Mouse (Mus musculus): ENCODE data around the gene Mief2. TPM values are rescaled to one million over a fixed set of nuclear protein-coding genes. Genes with fewer than 3 reads are reported as not detected.

The Mief2 gene
- polyA plus RNA-seq, 1 experiment = 17.9 TPM

GRCm38 (mm10) chr11:60726601-60727391 is 1.4 kb upstream of the Mief2 start, which contains the start of gene Flii:
Gene Flii, minus strand, starts transcription at chr11:60727263.
- H3K36me3 ChIP-seq (ENCODE audit: control insufficient read depth, insufficient read depth, low read length) = no peaks in the 10 kb centered on the region
- TF ChIP-seq CTCF (conservative IDR thresholded peaks at IDR 0.05; ENCODE audit: insufficient read depth, insufficient read length, low read depth, low read length) = peak; percentile 40; the same call in 1 of the 2 replicates
- TF ChIP-seq POLR2A (IDR thresholded peaks at IDR 0.05; ENCODE audit: low read depth, low read length) = peak; percentile 36
- WGBS = under 1% methylated on average over 71 of the region's 71 CpGs
- H3K27me3 ChIP-seq (replicated peaks; ENCODE audit: control insufficient read depth, insufficient read depth, low read length) = no peaks in the 10 kb centered on the region
- peak within 1 kb of the TSS; percentile 63 for H3K4me3 ChIP-seq (ENCODE audit: insufficient read depth, low read depth, low read length)
- DNase-seq = peak; percentile 87
- H3K27ac ChIP-seq (ENCODE audit: insufficient read depth, low read depth, low read length) = peak within 1 kb of the TSS; percentile 86
- H3K4me1 ChIP-seq (ENCODE audit: control insufficient read depth, insufficient read depth, low read length) = peaks cover 5% of the 10 kb centered on the region; the same call in 1 of the 2 replicates

- H3K27me3 ChIP-seq (replicated peaks; ENCODE audit: control insufficient read depth, insufficient read depth, low read length) = no peaks in the 10 kb centered on the region
- DNase-seq = no peak
- peak overlapping the region; percentile 86 for H3K27ac ChIP-seq (ENCODE audit: insufficient read depth, low read depth, low read length)
- TF ChIP-seq CTCF (conservative IDR thresholded peaks at IDR 0.05; ENCODE audit: insufficient read depth, insufficient read length, low read depth, low read length) = no peak
- no peak for TF ChIP-seq POLR2A (IDR thresholded peaks at IDR 0.05; ENCODE audit: low read depth, low read length)
- peaks cover 5% of the 10 kb centered on the region; the same call in 1 of the 2 replicates for H3K4me1 ChIP-seq (ENCODE audit: control insufficient read depth, insufficient read depth, low read length)
- 1% methylated on average over 12 of the region's 12 CpGs for WGBS
- H3K4me3 ChIP-seq (ENCODE audit: insufficient read depth, low read depth, low read length) = peak overlapping the region; percentile 63
- H3K36me3 ChIP-seq (ENCODE audit: control insufficient read depth, insufficient read depth, low read length) = no peaks in the 10 kb centered on the region
These were observed 632 bp upstream of the Mief2 start for GRCm38 (mm10) chr11:60727392-60728140.

- H3K27ac ChIP-seq (ENCODE audit: insufficient read depth, low read depth, low read length) = peak overlapping the region; percentile 21
- no peaks in the 10 kb centered on the region for H3K36me3 ChIP-seq (ENCODE audit: control insufficient read depth, insufficient read depth, low read length)
- peaks cover 5% of the 10 kb centered on the region; the same call in 1 of the 2 replicates for H3K4me1 ChIP-seq (ENCODE audit: control insufficient read depth, insufficient read depth, low read length)
- no peaks in the 10 kb centered on the region for H3K27me3 ChIP-seq (replicated peaks; ENCODE audit: control insufficient read depth, insufficient read depth, low read length)
- DNase-seq = peak; percentile 37
- peak overlapping the region; percentile 83 for H3K4me3 ChIP-seq (ENCODE audit: insufficient read depth, low read depth, low read length)
- WGBS = 48% methylated on average over 6 of the region's 6 CpGs
- TF ChIP-seq CTCF (conservative IDR thresholded peaks at IDR 0.05; ENCODE audit: insufficient read depth, insufficient read length, low read depth, low read length) (no peak), POLR2A (IDR thresholded peaks at IDR 0.05; ENCODE audit: low read depth, low read length) (no peak)
These were observed 1.0 kb downstream of the Mief2 start for GRCm38 (mm10) chr11:60729217-60729641.

- no peak for TF ChIP-seq POLR2A (IDR thresholded peaks at IDR 0.05; ENCODE audit: low read depth, low read length)
- no peak for TF ChIP-seq CTCF (conservative IDR thresholded peaks at IDR 0.05; ENCODE audit: insufficient read depth, insufficient read length, low read depth, low read length)
- WGBS = 80% methylated on average over 9 of the region's 9 CpGs
- Histone ChIP-seq H3K4me1 (ENCODE audit: control insufficient read depth, insufficient read depth, low read length) (peaks cover 5% of the 10 kb centered on the region; the same call in 1 of the 2 replicates), H3K36me3 (ENCODE audit: control insufficient read depth, insufficient read depth, low read length) (no peaks in the 10 kb centered on the region), H3K27me3 (replicated peaks; ENCODE audit: control insufficient read depth, insufficient read depth, low read length) (no peaks in the 10 kb centered on the region), H3K27ac (ENCODE audit: insufficient read depth, low read depth, low read length) (no peak overlapping the region), H3K4me3 (ENCODE audit: insufficient read depth, low read depth, low read length) (no peak overlapping the region)
- DNase-seq = no peak
These were observed 2.0 kb downstream of the Mief2 start for GRCm38 (mm10) chr11:60730169-60730568.

GRCm38 (mm10) chr11:60731251-60731650 is 3.1 kb downstream of the Mief2 start:
- no peak for DNase-seq
- no peak overlapping the region for H3K27ac ChIP-seq (ENCODE audit: insufficient read depth, low read depth, low read length)

GRCm38 (mm10) chr11:60734206-60734605 is 6.0 kb downstream of the Mief2 start:
- WGBS = 45% methylated on average over 2 of the region's 2 CpGs
- TF ChIP-seq POLR2A (IDR thresholded peaks at IDR 0.05; ENCODE audit: low read depth, low read length) (no peak), CTCF (conservative IDR thresholded peaks at IDR 0.05; ENCODE audit: insufficient read depth, insufficient read length, low read depth, low read length) (no peak)
- no peak overlapping the region for H3K4me3 ChIP-seq (ENCODE audit: insufficient read depth, low read depth, low read length)
- no peak overlapping the region for H3K27ac ChIP-seq (ENCODE audit: insufficient read depth, low read depth, low read length)
- no peaks in the 10 kb centered on the region for H3K27me3 ChIP-seq (replicated peaks; ENCODE audit: control insufficient read depth, insufficient read depth, low read length)
- H3K36me3 ChIP-seq (ENCODE audit: control insufficient read depth, insufficient read depth, low read length) = no peaks in the 10 kb centered on the region
- no peaks in the 10 kb centered on the region for H3K4me1 ChIP-seq (ENCODE audit: control insufficient read depth, insufficient read depth, low read length)
- no peak for DNase-seq

More at GRCm38 (mm10) chr11:60731251-60731650, 3.1 kb downstream of the Mief2 start:
- Histone ChIP-seq H3K36me3 (ENCODE audit: control insufficient read depth, insufficient read depth, low read length) (no peaks in the 10 kb centered on the region), H3K4me1 (ENCODE audit: control insufficient read depth, insufficient read depth, low read length) (peaks cover under 1% of the 10 kb centered on the region; the same call in 1 of the 2 replicates), H3K4me3 (ENCODE audit: insufficient read depth, low read depth, low read length) (no peak overlapping the region), H3K27me3 (replicated peaks; ENCODE audit: control insufficient read depth, insufficient read depth, low read length) (no peaks in the 10 kb centered on the region)
- no peak for TF ChIP-seq POLR2A (IDR thresholded peaks at IDR 0.05; ENCODE audit: low read depth, low read length)
- TF ChIP-seq CTCF (conservative IDR thresholded peaks at IDR 0.05; ENCODE audit: insufficient read depth, insufficient read length, low read depth, low read length) = no peak
- 89% methylated on average over 14 of the region's 14 CpGs for WGBS

All from kidney, adult 2 months (tissue).